Mouse (Mus musculus) right cerebral cortex, postnatal 36 days (tissue): ENCODE data around the gene Rad9a.
"Not testable (repeated sequence)": the region's sequence is repeated elsewhere in the genome, so short reads cannot be mapped to it uniquely, and the experiment has no call there.

Experiments
- DNase-seq, 2 experiments: peaks; one replicate each; pipeline ENCODE4 v3.0.0; 2022; ENCODE audit warnings: low spot score in 2 of 2, mixed read lengths in 1 of 2

Rad9a gene

DNA sequence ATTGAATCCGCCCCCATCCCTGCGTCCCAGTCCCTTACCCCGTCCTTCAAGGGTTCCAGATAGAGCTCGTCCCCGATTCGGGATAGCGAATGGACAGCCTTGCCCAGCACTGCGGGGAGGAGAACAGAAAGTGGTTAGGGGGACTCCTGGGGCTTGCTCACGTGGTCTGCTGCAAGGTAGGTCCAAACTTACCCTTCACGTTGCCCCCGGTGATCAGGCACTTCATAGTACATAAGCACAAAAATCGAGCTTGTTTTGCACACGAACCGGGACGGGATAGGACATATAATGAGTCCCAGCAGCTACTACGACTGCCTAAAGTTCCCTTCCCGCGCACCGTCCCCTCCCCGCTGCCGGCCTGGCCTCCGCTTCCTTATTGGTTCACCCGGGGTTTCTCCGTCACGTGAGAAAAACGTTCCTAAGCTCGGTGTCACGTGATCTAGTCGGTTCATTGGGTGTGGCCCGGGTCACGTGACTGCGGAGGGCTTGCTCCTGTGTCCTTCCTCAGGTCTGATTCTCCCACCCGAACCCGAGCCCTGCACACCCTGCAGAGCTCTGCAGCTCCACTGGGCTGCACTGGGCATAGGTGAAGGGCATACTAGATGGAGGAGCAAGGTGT is at the start of gene Rad9a:
Rad9a (minus strand) TSS at position 372 of the 619 bp plus-strand sequence.
- DNase-seq = peak; percentile 95 to 96

- DNase-seq = not testable (repeated sequence)
These were observed 47.2 kb upstream of the Rad9a start for GRCm38 (mm10) chr19:4248683-4249082.

GRCm38 (mm10) chr19:4247010-4247409 is 45.5 kb upstream of the Rad9a start:
- DNase-seq = no peak

DNA sequence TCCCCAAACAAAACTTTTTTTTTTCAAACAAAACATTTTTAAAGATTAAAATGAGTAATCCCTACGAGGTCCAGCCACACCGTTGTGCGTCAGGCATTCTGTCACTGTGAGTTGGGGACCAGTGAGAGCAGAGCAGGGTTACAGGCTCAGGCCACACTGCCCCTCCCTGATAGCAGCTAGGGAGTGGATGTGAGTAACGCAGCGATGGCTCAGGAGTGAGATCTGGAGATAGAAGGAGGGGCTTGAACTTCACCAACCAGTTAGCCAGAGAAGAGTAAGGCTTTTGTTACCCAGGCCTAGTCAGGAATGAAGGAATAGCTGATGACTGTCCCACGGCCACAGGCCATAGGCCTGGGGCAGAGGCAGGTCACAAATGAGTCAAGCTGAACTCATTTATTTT is 43.3 kb upstream of the Rad9a start:
- DNase-seq = no peak

- no peak for DNase-seq
These were observed 41.0 kb upstream of the Rad9a start for GRCm38 (mm10) chr19:4242416-4242815.

GRCm38 (mm10) chr19:4240247-4240668 is 38.8 kb upstream of the Rad9a start:
- no peak for DNase-seq

DNA sequence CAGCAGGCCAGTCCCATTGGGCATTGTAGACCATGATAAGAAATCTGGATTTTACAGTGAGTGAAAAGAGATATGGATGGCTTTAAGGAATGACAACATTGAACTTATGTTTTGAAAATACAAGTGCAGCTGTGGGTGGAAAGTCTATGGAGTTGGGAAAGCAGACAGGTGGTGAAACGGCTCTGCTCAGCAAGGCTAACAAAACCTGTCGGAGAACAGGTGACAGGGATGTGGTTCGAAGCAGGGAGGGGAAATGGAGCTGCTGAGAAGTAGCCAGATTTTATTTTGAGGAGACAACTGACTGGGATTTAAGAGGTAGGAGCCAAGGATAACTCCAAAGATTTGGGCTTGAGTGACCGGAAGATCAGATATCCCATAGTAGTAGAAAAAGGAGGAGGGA is 33.1 kb upstream of the Rad9a start:
- DNase-seq = no peak

DNA sequence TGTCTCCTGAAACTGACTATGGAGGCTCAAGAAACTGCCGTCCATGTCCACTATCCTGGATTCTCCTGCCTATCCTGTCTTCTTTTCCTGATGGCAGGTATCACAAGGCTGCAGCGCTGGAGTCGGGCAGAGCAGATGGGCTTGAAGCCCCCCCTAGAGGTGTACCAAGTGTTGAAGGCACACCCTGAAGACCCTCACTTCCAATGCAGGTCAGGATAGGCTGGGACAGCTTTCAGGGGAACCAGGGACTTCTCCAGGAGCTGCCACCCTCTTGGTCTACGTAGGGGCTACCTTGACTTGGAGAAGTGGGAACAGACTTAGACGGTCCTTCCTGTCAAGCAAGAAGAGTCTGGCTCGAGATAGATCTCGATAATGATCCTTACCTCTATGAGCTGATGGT is 31.2 kb upstream of the Rad9a start:
- no peak for DNase-seq

- no peak for DNase-seq
These were observed 30.7 kb upstream of the Rad9a start for GRCm38 (mm10) chr19:4232186-4232572.

DNA sequence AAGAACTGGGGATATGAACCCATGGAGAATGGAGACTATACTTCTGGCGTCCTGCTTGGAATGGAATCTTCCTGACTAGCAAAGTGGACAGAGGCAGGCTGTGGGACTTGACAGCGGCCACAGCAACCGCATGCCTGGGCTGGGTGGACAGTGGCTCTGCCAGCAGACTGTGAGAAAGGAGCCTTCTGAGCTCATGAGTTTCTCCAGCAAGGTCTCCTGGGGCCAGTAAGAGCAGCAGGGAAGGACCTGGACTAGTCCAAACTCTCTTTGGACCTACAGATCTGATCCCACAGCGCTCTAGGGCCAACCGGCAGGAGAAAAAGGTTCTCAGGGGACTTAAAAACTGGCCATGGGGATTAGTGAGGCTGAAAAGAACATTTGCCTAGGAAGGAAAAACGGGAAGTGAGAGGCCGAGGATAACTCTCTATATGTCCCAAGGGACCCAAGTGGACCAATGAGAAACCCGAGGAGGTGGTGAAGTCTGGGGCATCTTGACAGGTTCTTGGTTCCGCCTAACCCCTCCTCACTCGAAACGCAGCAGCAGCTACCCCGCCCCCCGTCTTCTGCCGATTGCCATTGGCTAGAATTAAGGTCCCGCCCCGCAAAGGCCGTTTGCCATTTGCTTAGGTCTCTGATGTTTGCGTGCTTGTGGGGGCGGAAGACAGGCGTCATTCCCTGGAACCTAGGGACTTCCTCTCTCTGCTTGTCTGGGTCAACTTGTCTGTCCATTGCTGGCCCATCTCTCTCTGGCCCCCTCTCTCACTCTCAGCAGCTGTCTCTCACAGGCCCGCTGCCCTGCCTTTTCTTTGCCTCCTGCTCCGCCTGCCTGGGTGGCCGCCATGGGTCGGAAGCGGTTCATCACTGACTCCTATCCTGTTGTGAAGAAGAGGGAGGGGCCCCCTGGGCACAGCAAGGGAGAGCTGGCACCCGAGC is 30.1 kb upstream of the Rad9a start, which contains the start of gene Pold4:
Pold4 (plus strand) TSS at position 647 of the 933 bp plus-strand sequence.
- DNase-seq = peak; percentile 97 to 98

GRCm38 (mm10) chr19:4230415-4230814 is 29.0 kb upstream of the Rad9a start:
- no peak for DNase-seq

DNA sequence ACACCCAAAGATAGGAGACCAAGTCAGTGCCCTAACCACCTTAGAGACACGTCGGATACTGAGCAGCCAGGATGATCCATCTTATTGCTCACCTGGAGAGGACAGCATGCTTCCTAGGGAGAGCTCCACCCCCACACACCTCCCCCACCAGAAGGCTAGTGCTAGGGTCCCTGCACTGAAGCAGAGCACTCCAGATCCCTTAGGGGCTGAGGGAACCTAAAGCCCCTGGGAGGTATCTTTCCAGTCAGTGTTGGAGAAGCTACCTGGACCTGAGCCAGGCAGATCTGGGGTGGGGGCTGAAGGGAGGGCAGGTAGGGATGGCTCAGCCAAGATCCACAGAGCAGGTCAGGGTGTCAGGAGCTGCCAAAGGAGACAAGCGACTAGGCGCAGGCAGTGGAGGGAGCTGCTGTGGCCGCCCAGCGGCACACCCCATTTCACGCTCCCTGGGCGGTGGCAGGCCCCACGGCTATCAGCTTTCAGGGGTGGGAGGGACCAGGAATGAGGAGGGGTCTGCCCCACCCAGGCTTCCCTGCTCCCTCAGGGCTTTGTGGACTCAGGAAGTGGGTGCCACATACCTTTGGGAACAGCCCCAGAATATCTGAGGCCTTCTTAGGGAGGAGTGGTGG is 28.1 kb upstream of the Rad9a start:
- DNase-seq = no peak

DNA sequence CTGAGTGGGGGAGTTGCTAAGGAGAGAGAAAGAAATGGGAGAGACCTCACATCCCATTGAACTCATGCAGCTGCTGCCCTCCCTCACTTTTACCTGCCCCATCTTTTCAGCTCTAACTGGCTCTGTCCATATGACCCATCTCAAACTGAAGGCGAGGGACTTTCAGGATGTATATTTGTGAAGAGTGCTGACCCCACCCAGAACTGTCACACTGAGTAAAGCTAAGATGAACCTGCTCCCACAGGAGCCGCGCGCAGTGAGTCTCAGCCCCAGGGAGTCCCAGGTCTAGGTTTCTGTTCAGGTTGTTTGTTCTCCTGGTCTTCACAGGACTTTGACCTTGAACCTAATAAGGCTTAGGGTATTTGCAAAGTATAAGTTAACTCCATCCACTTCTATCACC is 27.4 kb upstream of the Rad9a start:
- DNase-seq = no peak

DNA sequence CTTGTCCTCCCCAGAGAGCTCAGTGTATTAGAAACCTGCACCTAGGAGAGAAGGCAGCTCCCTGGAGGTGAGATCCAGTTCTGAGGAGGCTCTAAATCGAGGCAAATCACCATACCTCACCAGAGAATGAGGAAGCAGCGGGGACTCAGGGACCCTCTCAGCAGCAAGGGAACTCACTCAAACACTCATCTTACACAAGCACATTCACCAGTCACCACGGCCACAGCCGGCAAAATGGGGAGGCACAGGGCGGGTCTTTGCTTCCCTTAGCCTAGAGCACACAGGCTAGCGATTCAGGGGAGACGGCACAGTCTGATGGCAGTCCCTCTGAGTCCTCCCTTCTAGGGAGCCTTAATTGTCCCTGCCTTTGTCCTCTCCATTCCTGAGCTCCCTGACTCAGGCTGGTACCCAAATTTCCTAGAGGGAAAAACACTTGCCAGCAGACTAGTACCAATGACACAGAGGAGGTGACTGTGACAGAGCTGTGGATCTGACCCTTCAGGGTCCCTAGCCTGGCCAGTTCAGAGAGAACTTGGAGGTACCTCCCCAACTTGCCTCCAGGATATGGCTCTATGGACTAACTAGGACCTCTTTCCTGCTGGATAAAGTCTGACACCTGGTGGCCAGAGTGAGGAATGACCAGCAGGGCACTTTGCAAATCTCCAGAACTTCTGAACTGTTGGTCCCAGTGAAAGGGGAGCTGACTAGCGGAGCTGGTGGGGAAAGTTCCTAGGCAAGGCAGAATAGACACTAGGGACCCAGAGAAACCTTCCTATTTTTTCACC is 26.6 kb upstream of the Rad9a start:
- DNase-seq = peak; percentile 37 to 41

- no peak for DNase-seq
These were observed 26.0 kb upstream of the Rad9a start for GRCm38 (mm10) chr19:4227446-4227845.

DNA sequence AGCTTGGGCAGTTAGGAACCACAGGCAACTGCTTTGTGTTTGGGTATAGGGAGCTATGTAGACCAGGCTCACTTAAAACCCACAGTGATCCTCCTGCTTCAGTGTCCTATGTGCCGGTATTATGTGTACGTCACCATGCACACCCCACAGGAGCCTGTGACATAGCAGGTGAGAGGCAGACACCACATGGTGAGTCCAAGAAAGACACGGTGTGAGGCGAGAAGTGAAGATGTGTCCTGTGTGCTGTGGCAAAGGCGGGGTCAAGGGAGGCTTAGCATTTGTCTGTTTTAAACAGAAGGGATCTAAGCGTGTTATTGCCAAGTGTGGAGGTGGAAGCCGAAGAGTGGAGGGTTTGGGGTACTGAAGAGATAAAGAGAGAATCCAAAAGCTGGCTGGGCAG is 25.3 kb upstream of the Rad9a start:
- no peak for DNase-seq

DNA sequence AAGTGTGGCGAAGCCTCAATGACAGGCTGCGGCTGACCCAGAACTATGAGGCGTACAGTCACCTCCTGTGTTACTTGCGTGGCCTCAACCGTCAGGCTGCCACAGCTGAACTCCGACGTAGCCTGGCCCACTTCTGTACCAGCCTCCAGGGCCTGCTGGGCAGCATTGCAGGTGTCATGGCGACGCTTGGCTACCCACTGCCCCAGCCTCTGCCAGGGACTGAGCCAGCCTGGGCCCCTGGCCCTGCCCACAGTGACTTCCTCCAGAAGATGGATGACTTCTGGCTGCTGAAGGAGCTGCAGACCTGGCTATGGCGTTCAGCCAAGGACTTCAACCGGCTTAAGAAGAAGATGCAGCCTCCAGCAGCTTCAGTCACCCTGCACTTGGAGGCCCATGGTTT is 20.7 kb upstream of the Rad9a start:
- DNase-seq = no peak

DNA sequence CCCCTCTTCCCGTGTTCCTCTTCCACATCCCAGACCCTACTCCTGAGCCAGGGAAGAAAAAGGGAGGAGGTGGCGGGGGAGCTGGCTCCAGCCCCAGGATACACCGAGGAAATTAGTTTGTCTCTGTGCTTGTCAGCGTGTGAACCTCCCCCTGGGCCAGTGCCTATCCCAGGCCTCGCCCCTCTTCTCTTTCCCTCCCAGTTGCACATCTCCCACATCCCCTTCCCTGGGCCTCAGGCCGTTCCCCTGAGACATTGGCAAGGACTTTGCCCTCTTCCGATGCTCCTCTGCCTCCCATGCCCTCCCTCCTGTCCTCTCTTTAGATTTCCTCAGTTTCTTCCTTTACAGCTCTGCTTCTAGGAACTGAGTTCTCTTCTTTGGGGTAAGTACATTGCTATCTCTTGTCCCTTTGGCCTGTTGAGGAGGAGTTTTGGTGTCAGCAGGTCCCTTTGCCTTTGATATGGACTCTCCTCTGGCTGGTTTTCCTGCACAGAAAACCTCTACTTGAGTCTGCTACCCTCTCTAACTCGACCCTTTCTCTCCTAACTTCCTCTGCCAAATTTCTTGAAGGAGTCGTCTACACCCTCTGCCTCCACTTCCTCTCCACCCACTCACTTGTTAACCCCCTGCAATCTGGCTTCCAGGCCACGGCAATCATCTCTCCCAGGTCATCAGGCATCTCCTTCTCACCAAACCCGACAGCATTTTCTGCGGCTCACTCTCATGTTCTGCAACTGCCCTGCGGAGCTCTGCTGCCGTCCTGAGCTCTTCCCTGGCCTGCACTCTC is 19.7 kb upstream of the Rad9a start:
- DNase-seq = no peak

- DNase-seq = no peak
These were observed 19.0 kb upstream of the Rad9a start for GRCm38 (mm10) chr19:4220416-4220815.

DNA sequence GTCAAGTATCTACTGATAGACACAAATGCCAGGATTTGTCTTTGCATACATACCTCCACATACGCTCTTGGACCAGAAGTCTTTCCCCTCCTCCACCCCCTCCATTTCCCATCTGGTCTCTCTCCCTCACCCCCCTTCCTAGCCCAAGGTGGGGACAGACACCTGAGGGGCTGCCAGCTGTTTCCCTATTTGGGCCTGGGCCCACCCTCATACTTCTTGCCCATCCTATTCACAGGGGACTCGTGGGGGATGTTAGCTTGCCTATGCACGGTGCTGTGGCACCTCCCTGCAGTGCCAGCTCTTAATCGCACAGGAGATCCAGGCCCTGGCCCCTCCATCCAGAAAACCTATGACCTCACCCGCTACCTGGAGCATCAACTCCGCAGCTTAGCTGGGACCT is 18.5 kb upstream of the Rad9a start:
- no peak for DNase-seq

DNA sequence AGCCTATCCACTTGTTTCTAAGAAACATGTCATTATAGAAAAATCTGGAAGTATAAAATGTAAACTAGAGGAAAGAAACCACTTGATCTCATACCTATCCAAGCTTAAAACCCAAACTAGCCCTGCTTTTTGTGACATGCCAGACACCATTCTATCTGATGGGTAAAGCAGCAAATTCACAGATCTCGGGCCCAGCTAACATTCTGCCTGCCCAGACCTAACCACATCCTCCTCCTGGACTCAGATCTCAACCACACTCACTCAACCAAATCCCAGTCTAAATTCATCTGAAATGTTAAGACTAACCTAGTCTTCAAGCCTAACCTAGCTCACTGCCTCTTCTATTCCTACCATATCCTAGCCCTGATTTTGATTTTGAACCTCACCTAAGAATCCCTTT is 17.3 kb upstream of the Rad9a start:
- no peak for DNase-seq
